Mouse (Mus musculus) hindbrain, embryonic 14.5 days (tissue): ENCODE measurements around the gene Uhrf2. TPM values are rescaled to one million over a fixed set of nuclear protein-coding genes. Genes with fewer than 3 reads are reported as not detected.
"Not testable (repeated sequence)": the region's sequence is repeated elsewhere in the genome, so short reads cannot be mapped to it uniquely, and the experiment has no call there.

Experiments used
- ATAC-seq: fragments of 200-750 bp; cut with Nextera tagmentation; 2 replicates; pipeline ENCODE4 v1.8.0; 2017; ENCODE audit warnings: moderate number of reproducible peaks, mild to moderate bottlenecking, moderate TSS enrichment, moderate library complexity; ENCODE audit not compliant: low FRiP score
- DNase-seq: peaks from one replicate; pipeline ENCODE4 v3.0.0-alpha.2; 2015; ENCODE audit warnings: low spot score
- H3K27ac ChIP-seq: fragments of 300-500 bp; sonication (generic); 2 replicates; pipeline ENCODE4 v1.5.1; 2014; ENCODE audit warnings: mild to moderate bottlenecking, moderate library complexity
- H3K27me3 ChIP-seq: fragments of 300-500 bp; sonication (generic); 2 replicates; pipeline ENCODE4 v1.6.1; 2014; ENCODE audit warnings: mild to moderate bottlenecking, low read length, mixed read lengths; ENCODE audit not compliant: control insufficient read depth, insufficient read depth
- H3K36me3 ChIP-seq: fragments of 300-500 bp; sonication (generic); replicated peaks from 2 replicates; pipeline ENCODE4 v1.6.1; 2014; ENCODE audit not compliant: control insufficient read depth, insufficient read depth
- H3K4me1 ChIP-seq: fragments of 300-500 bp; sonication (generic); replicated peaks from 2 replicates; pipeline ENCODE4 v1.6.1; 2014; ENCODE audit warnings: antibody characterized with exemption, low read length, mixed read lengths; ENCODE audit not compliant: control insufficient read depth, insufficient read depth
- H3K4me2 ChIP-seq: fragments of 300-500 bp; sonication (generic); replicated peaks from 2 replicates; pipeline ENCODE4 v1.6.1; 2014; ENCODE audit warnings: mild to moderate bottlenecking, moderate library complexity
- H3K4me3 ChIP-seq: fragments of 300-500 bp; sonication (generic); replicated peaks from 2 replicates; pipeline ENCODE4 v1.5.1; 2014; ENCODE audit warnings: mild to moderate bottlenecking, low read length
- H3K9ac ChIP-seq: fragments of 300-500 bp; sonication (generic); 2 replicates; pipeline ENCODE4 v1.6.1; 2014
- H3K9me3 ChIP-seq: fragments of 300-500 bp; sonication (generic); 2 replicates; pipeline ENCODE4 v1.6.1; 2016; ENCODE audit warnings: low read length; ENCODE audit not compliant: control insufficient read depth
- WGBS: fragments of 180-500 bp; shearing (Covaris S2); extraction: QIAGEN DNeasy Blood & Tissue Kit; methylation state at CpG from one replicate; pipeline ENCODE4 v1.1.7; 2014; 5-methylcytosine and 5-hydroxymethylcytosine counted together
- polyA plus RNA-seq: library from polyadenylated mRNA; unstranded; fragments of >200 nt; fragmentation: Nextera tagmentation; extraction: Ambion mirVana; gene quantifications from 2 replicates; pipeline ENCODE4 v1.2.1, GENCODE M21; 2014

Gene Uhrf2
- polyA plus RNA-seq, 1 experiment from 2014 or later = 52.3 TPM

GRCm38 (mm10) chr19:30014331-30014730, 16.0 kb upstream of the Uhrf2 start:
- Histone ChIP-seq H3K27ac (no peak overlapping the region), H3K4me1 (no peaks in the 10 kb centered on the region), H3K9me3 (no peaks in the 10 kb centered on the region), H3K36me3 (no peaks in the 10 kb centered on the region), H3K4me2 (no peak overlapping the region), H3K9ac (no peak overlapping the region), H3K4me3 (no peak overlapping the region), H3K27me3 (no peaks in the 10 kb centered on the region)
- WGBS = 92% methylated on average over 3 of the region's 3 CpGs
- no peak for ATAC-seq
- DNase-seq = no peak

- no peaks in the 10 kb centered on the region for H3K9me3 ChIP-seq
- WGBS = 73% methylated on average over 6 of the region's 6 CpGs
- H3K4me3 ChIP-seq = no peak overlapping the region
- H3K27ac ChIP-seq = no peak overlapping the region
- no peaks in the 10 kb centered on the region for H3K4me1 ChIP-seq
- H3K36me3 ChIP-seq = no peaks in the 10 kb centered on the region
- no peak overlapping the region for H3K9ac ChIP-seq
- no peaks in the 10 kb centered on the region for H3K27me3 ChIP-seq
- no peak overlapping the region for H3K4me2 ChIP-seq
- no peak for DNase-seq
- ATAC-seq = no peak
Observed at GRCm38 (mm10) chr19:30016156-30016555, 14.2 kb upstream of the Uhrf2 start.

- not testable (repeated sequence) for ATAC-seq, DNase-seq
Observed at GRCm38 (mm10) chr19:30023419-30023818, 6.9 kb upstream of the Uhrf2 start.

GRCm38 (mm10) chr19:30029002-30029710, 1.2 kb upstream of the Uhrf2 start:
- Histone ChIP-seq H3K27ac (peak overlapping the region; percentile 95), H3K9ac (peak overlapping the region; percentile 96), H3K4me2 (peak overlapping the region; percentile 79), H3K4me1 (peaks cover 32% of the 10 kb centered on the region), H3K4me3 (peak overlapping the region; percentile 89), H3K36me3 (no peaks in the 10 kb centered on the region), H3K9me3 (no peaks in the 10 kb centered on the region), H3K27me3 (no peaks in the 10 kb centered on the region)
- ATAC-seq (no peak), DNase-seq (peak; percentile 37)
- WGBS = 15% methylated on average over 11 of the region's 11 CpGs

More at GRCm38 (mm10) chr19:30023419-30023818, 6.9 kb upstream of the Uhrf2 start:
- H3K4me1 ChIP-seq, H3K9me3 ChIP-seq, H3K4me3 ChIP-seq, H3K27ac ChIP-seq, H3K9ac ChIP-seq, H3K4me2 ChIP-seq, H3K36me3 ChIP-seq, H3K27me3 ChIP-seq: not testable (repeated sequence)
- WGBS = 94% methylated on average over 10 of the region's 10 CpGs

- H3K36me3 ChIP-seq = no peaks in the 10 kb centered on the region
- H3K9me3 ChIP-seq = no peaks in the 10 kb centered on the region
- peaks cover 37% of the 10 kb centered on the region for H3K4me1 ChIP-seq
- peak; percentile 44 for DNase-seq
- H3K9ac ChIP-seq = peak overlapping the region; percentile 96
- peak overlapping the region; percentile 95 for H3K27ac ChIP-seq
- peak overlapping the region; percentile 74 for H3K4me2 ChIP-seq
- no peaks in the 10 kb centered on the region for H3K27me3 ChIP-seq
- ATAC-seq = peak; percentile 17
- WGBS = under 1% methylated on average over 91 of the region's 92 CpGs
- peak overlapping the region; percentile 89 for H3K4me3 ChIP-seq
Observed at GRCm38 (mm10) chr19:30030636-30031467, 539 bp downstream of the Uhrf2 start.

GRCm38 (mm10) chr19:30031468-30031931, 1.2 kb downstream of the Uhrf2 start:
- Histone ChIP-seq H3K9me3 (no peaks in the 10 kb centered on the region), H3K27me3 (no peaks in the 10 kb centered on the region), H3K4me2 (peak overlapping the region; percentile 74), H3K9ac (peak overlapping the region; percentile 96), H3K27ac (0 out of 2 replicates have a peak overlapping the region, but pooled peaks have one; percentile 95), H3K36me3 (no peaks in the 10 kb centered on the region), H3K4me1 (peaks cover 37% of the 10 kb centered on the region), H3K4me3 (peak overlapping the region; percentile 89)
- ATAC-seq (no peak), DNase-seq (no peak)
- WGBS = 3% methylated on average over 7 of the region's 7 CpGs

GRCm38 (mm10) chr19:30032206-30032605, 1.9 kb downstream of the Uhrf2 start:
- H3K36me3 ChIP-seq = no peaks in the 10 kb centered on the region
- H3K27me3 ChIP-seq = no peaks in the 10 kb centered on the region
- peak overlapping the region; percentile 96 for H3K9ac ChIP-seq
- H3K9me3 ChIP-seq = no peaks in the 10 kb centered on the region
- peak overlapping the region; percentile 89 for H3K4me3 ChIP-seq
- ATAC-seq (no peak), DNase-seq (no peak)
- no peak overlapping the region for H3K27ac ChIP-seq
- H3K4me2 ChIP-seq = peak overlapping the region; percentile 74
- WGBS = 46% methylated on average over 3 of the region's 3 CpGs
- peaks cover 37% of the 10 kb centered on the region for H3K4me1 ChIP-seq

GRCm38 (mm10) chr19:30035361-30035760, 5.0 kb downstream of the Uhrf2 start:
- H3K27me3 ChIP-seq = no peaks in the 10 kb centered on the region
- H3K4me3 ChIP-seq = no peak overlapping the region
- no peaks in the 10 kb centered on the region for H3K9me3 ChIP-seq
- ATAC-seq (no peak), DNase-seq (no peak)
- H3K9ac ChIP-seq = no peak overlapping the region
- WGBS = 63% methylated on average over 3 of the region's 3 CpGs
- H3K36me3 ChIP-seq = no peaks in the 10 kb centered on the region
- no peak overlapping the region for H3K27ac ChIP-seq
- H3K4me2 ChIP-seq = no peak overlapping the region
- H3K4me1 ChIP-seq = peaks cover 29% of the 10 kb centered on the region

GRCm38 (mm10) chr19:30043691-30044090, 13.4 kb downstream of the Uhrf2 start:
- H3K36me3 ChIP-seq = peaks cover 16% of the 10 kb centered on the region; the same call in 1 of the 2 replicates
- DNase-seq (no peak), ATAC-seq (no peak)
- 94% methylated on average over 2 of the region's 2 CpGs for WGBS
- no peaks in the 10 kb centered on the region for H3K4me1 ChIP-seq
- no peak overlapping the region for H3K27ac ChIP-seq
- H3K27me3 ChIP-seq = no peaks in the 10 kb centered on the region
- no peak overlapping the region for H3K9ac ChIP-seq
- H3K9me3 ChIP-seq = no peaks in the 10 kb centered on the region
- no peak overlapping the region for H3K4me2 ChIP-seq
- no peak overlapping the region for H3K4me3 ChIP-seq
